10 mouse cellular contexts compared by ENCODE assay signal in the genomic region with DNA sequence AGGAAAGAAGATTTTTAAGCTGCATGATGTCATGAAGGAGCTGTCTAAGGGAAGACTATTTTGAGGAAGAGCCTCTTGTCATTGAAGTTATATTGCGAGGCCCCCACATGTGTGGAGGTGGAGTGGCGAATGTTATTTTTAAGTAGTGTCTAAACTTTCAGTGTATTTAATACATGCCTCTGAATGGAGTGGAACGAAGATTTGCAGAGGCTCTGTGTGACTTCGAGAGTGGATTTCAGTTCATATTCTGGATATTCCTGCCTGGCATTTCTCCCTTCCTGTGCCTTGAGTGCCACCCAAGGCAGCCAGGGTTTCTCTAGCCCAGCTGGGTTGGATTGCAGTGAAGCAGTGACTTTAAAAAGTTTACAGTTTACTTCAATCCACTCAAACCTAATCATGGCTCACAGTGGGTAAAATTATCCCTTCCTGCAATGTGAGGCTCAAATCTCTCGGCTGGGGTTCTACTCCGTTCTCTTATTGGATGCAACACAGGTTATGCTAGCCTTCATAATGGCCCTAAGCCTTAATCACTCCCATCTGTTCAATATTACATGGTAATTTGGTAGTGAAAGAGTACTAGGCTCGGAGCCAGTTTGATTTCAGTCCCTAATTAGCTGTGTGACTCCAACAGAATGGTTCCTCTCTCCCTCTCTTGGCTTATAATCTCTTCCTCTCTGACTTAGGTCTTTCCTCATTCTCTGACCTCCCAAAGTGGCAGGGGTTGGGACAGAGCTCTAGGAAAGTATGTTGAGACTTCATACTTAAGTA.
DNase-seq lines count a peak whose midpoint lies in the region; ATAC-seq and TF ChIP-seq lines count a peak whose summit lies in the region.
"Had no signal": no experiment of that assay in that cellular context is flagged by ENCODE, and none has a peak within 500 bp of the region (broad histone marks: within the 10 kb centered on the region; RNA-seq: fewer than 3 reads in every experiment).

No protein-coding gene starts in this region.

- 66% methylated on average over 7 of the region's 7 CpGs for WGBS in forebrain, embryonic 13.5 days
- 75% methylated on average over 7 of the region's 7 CpGs for WGBS in forebrain, embryonic 11.5 days
- 85% methylated on average over 7 of the region's 7 CpGs for WGBS in kidney, embryonic 14.5 days

- H3K36me3 ChIP-seq in forebrain, embryonic 13.5 days (ENCODE audit: poor library complexity, severe bottlenecking): no peaks in the 10 kb centered on the region
- no peaks in the 10 kb centered on the region for H3K36me3 ChIP-seq in forebrain, embryonic 11.5 days (ENCODE audit: control insufficient read depth, insufficient read depth, low read length)
- H3K36me3 ChIP-seq in kidney, embryonic 14.5 days (ENCODE audit: control insufficient read depth, insufficient read depth, low read length): no peaks in the 10 kb centered on the region

- H3K9ac ChIP-seq in forebrain, embryonic 13.5 days: no peak overlapping the region
- H3K9ac ChIP-seq in forebrain, embryonic 11.5 days (ENCODE audit: low read length): no peak overlapping the region
- H3K9ac ChIP-seq in kidney, embryonic 14.5 days (ENCODE audit: low read depth, low read length): no peak overlapping the region

- peaks cover 13% of the 10 kb centered on the region; the same call in 1 of the 2 replicates for H3K4me1 ChIP-seq in forebrain, embryonic 13.5 days
- no peaks in the 10 kb centered on the region for H3K4me1 ChIP-seq in forebrain, embryonic 11.5 days (replicated peaks; ENCODE audit: control insufficient read depth, insufficient read depth, low read length)
- H3K4me1 ChIP-seq in kidney, embryonic 14.5 days (ENCODE audit: control insufficient read depth, insufficient read depth, low read length): no peaks in the 10 kb centered on the region

- ATAC-seq in forebrain, embryonic 13.5 days: peak; percentile 86
- no peak for ATAC-seq in forebrain, embryonic 11.5 days (replicated peaks; ENCODE audit: low FRiP score)
- ATAC-seq in kidney, embryonic 14.5 days (ENCODE audit: low FRiP score, low TSS enrichment): no peak

- DNase-seq in forebrain, embryonic 11.5 days (ENCODE audit: low spot score): no peak
- DNase-seq in right cerebral cortex, adult 18-20 months: peak; percentile 64
- no peak for DNase-seq in right cerebral cortex, postnatal 14 days
- DNase-seq in left cerebral cortex, adult 2 months (ENCODE audit: extremely low spot score in 1 of 2, low spot score in 2 of 2): peak; percentile 17 to 20
- no peak for DNase-seq in ovary, adult 18-20 months (ENCODE audit: low spot score)
- no peak for DNase-seq in heart, adult 9 months (ENCODE audit: low spot score in 2 of 2)
- DNase-seq: gastrocnemius, adult 2 months; heart, postnatal 4 days had no signal

- intact Hi-C loops in left cerebral cortex, adult 2 months (cut with DNase I): no loop called here

- 0 out of 2 replicates have a peak overlapping the region, but pooled peaks have one; percentile 6 for H3K27ac ChIP-seq in forebrain, embryonic 13.5 days
- H3K27ac ChIP-seq in forebrain, embryonic 11.5 days (ENCODE audit: low read depth, low read length): no peak overlapping the region
- peak overlapping the region; percentile 60; the same call in 1 of the 2 replicates for H3K27ac ChIP-seq in left cerebral cortex, adult 2 months
- no peak overlapping the region for H3K27ac ChIP-seq in kidney, embryonic 14.5 days (ENCODE audit: low read depth, low read length)
- H3K27ac ChIP-seq: gastrocnemius, adult 2 months had no signal

- no peak for TF ChIP-seq CTCF in left cerebral cortex, adult 2 months (IDR thresholded peaks at IDR 0.05)

- H3K27me3 ChIP-seq in forebrain, embryonic 13.5 days: no peaks in the 10 kb centered on the region
- no peaks in the 10 kb centered on the region for H3K27me3 ChIP-seq in forebrain, embryonic 11.5 days (ENCODE audit: control insufficient read depth, insufficient read depth, low read length)
- H3K27me3 ChIP-seq in kidney, embryonic 14.5 days (ENCODE audit: control insufficient read depth, insufficient read depth, low read length): no peaks in the 10 kb centered on the region

- no peaks in the 10 kb centered on the region for H3K9me3 ChIP-seq in forebrain, embryonic 13.5 days (replicated peaks)
- H3K9me3 ChIP-seq in forebrain, embryonic 11.5 days (ENCODE audit: control insufficient read depth, low read length): no peaks in the 10 kb centered on the region
- H3K9me3 ChIP-seq in kidney, embryonic 14.5 days (ENCODE audit: control insufficient read depth, low read length): no peaks in the 10 kb centered on the region

- H3K4me3 ChIP-seq in forebrain, embryonic 13.5 days: no peak overlapping the region
- no peak overlapping the region for H3K4me3 ChIP-seq in forebrain, embryonic 11.5 days (ENCODE audit: low read depth, low read length)
- H3K4me3 ChIP-seq in left cerebral cortex, adult 2 months: no peak overlapping the region
- H3K4me3 ChIP-seq in kidney, embryonic 14.5 days (ENCODE audit: low read length): no peak overlapping the region
- H3K4me3 ChIP-seq: gastrocnemius, adult 2 months had no signal

- H3K4me2 ChIP-seq in forebrain, embryonic 13.5 days: no peak overlapping the region
- no peak overlapping the region for H3K4me2 ChIP-seq in forebrain, embryonic 11.5 days (ENCODE audit: low read depth, low read length, severe bottlenecking)
- no peak overlapping the region for H3K4me2 ChIP-seq in kidney, embryonic 14.5 days (replicated peaks; ENCODE audit: low read depth, low read length)

Comparison
In these comparisons a context has a peak if more than half of its experiments do, and no peak if none do; other contexts are left out.
1. H3K27ac ChIP-seq: peak in forebrain, embryonic 13.5 days (single experiment) and left cerebral cortex, adult 2 months (single experiment); none in forebrain, embryonic 11.5 days (single experiment) and kidney, embryonic 14.5 days (single experiment).
2. DNase-seq: peak in right cerebral cortex, adult 18-20 months (single experiment) and left cerebral cortex, adult 2 months (2 of 2); none in forebrain, embryonic 11.5 days (single experiment), right cerebral cortex, postnatal 14 days (single experiment), ovary, adult 18-20 months (single experiment) and heart, adult 9 months (0 of 2).